8 mouse cellular contexts compared by ENCODE assay signal in genomic region chr14:16243603-16244209, GRCm38 (mm10). TPM values are rescaled to one million over a fixed set of nuclear protein-coding genes. Genes with fewer than 3 reads are reported as not detected.
DNase-seq lines count a peak whose midpoint lies in the region; ATAC-seq and TF ChIP-seq lines count a peak whose summit lies in the region.

No protein-coding gene starts in this region.

- peak overlapping the region; percentile 60 for H3K9ac ChIP-seq in embryonic facial prominence, embryonic 12.5 days
- peak overlapping the region; percentile 81 for H3K9ac ChIP-seq in liver, adult 2 months (ENCODE audit: low read depth, low read length)

- no peak for TF ChIP-seq POLR2A in liver, adult 2 months (IDR thresholded peaks at IDR 0.05; ENCODE audit: extremely low read depth, insufficient read depth, low read length)

- ATAC-seq in embryonic facial prominence, embryonic 12.5 days (ENCODE audit: insufficient number of reproducible peaks, insufficient read depth, low FRiP score, low TSS enrichment) = no peak
- peak; percentile 13 to 20; a peak in 2 of 4 replicates for ATAC-seq in hematopoietic stem cell, adult 5-6 weeks (replicated peaks in 1 of 2; ENCODE audit: insufficient read depth in 1 of 2, low FRiP score in 2 of 2, low TSS enrichment in 1 of 2, low read depth in 1 of 2, poor library complexity in 2 of 2, severe bottlenecking in 2 of 2)

- peak overlapping the region; percentile 62 for H3K4me2 ChIP-seq in embryonic facial prominence, embryonic 12.5 days (replicated peaks)

- H3K27ac ChIP-seq in embryonic facial prominence, embryonic 12.5 days = no peak overlapping the region
- H3K27ac ChIP-seq in liver, adult 2 months (replicated peaks; ENCODE audit: insufficient read depth, low read depth, low read length) = peak overlapping the region; percentile 87

- peak overlapping the region; percentile 57 for H3K4me3 ChIP-seq in embryonic facial prominence, embryonic 12.5 days
- peak overlapping the region; percentile 67 for H3K4me3 ChIP-seq in liver, adult 2 months (ENCODE audit: insufficient read depth, low read depth, low read length)

- no peaks in the 10 kb centered on the region for H3K36me3 ChIP-seq in embryonic facial prominence, embryonic 12.5 days
- H3K36me3 ChIP-seq in liver, adult 2 months (ENCODE audit: control insufficient read depth, insufficient read depth, low read length) = peaks cover 7% of the 10 kb centered on the region; the same call in 1 of the 2 replicates

- no peaks in the 10 kb centered on the region for H3K4me1 ChIP-seq in embryonic facial prominence, embryonic 12.5 days
- peaks cover 13% of the 10 kb centered on the region for H3K4me1 ChIP-seq in liver, adult 2 months (ENCODE audit: control insufficient read depth, insufficient read depth, low read length)

- DNase-seq in thymus, postnatal 0 days (ENCODE audit: low spot score) = peak; percentile 10
- no peak for DNase-seq in thymus, postnatal 36 days
- DNase-seq in liver, adult 2 months (ENCODE audit: extremely low read depth, low read depth, low spot score) = peak; percentile 98
- DNase-seq in natural killer cell, adult 2 months (ENCODE audit: low spot score in 2 of 2) = peak; percentile 25 to 61
- DNase-seq in frontal cortex, postnatal 25 days (ENCODE audit: low spot score in 2 of 2) = no peak
- DNase-seq in left cerebral cortex, adult 18-20 months (ENCODE audit: low spot score in 2 of 2) = no peak

- 17% methylated on average over 10 of the region's 10 CpGs for WGBS in embryonic facial prominence, embryonic 12.5 days
- WGBS in liver, adult 2 months = 2% methylated on average over 10 of the region's 10 CpGs

- no peaks in the 10 kb centered on the region for H3K27me3 ChIP-seq in embryonic facial prominence, embryonic 12.5 days
- H3K27me3 ChIP-seq in liver, adult 2 months (ENCODE audit: control insufficient read depth, insufficient read depth, low read length) = no peaks in the 10 kb centered on the region

- H3K79me2 ChIP-seq in liver, adult 2 months (ENCODE audit: control insufficient read depth, insufficient read depth, low read length) = no peaks in the 10 kb centered on the region

- no peaks in the 10 kb centered on the region for H3K9me3 ChIP-seq in embryonic facial prominence, embryonic 12.5 days

- TF ChIP-seq CTCF in liver, adult 2 months (IDR thresholded peaks at IDR 0.05; ENCODE audit: low read depth, low read length) = no peak

RNA-seq across cellular contexts. Expression of gene Ngly1, which starts 5.4 kb away (rescaled TPM):
- polyA plus RNA-seq in thymus, postnatal 0 days (2015; fragmentation: Nextera tagmentation; extraction: Ambion mirVana) = 63.6 and 67.6 TPM in 2 replicates
- polyA plus RNA-seq in embryonic facial prominence, embryonic 12.5 days (2016; fragmentation: Nextera tagmentation; extraction: Ambion mirVana) = 34.5 and 36.2 TPM in 2 replicates
- 46.9 and 54.9 TPM in 2 replicates for total RNA-seq in hematopoietic stem cell, adult 5-6 weeks (2017)
- 44.5 and 47.1 TPM in 2 replicates for total RNA-seq in liver, adult 2 months (2014; rRNA removed)
- 25.4 and 47.6 TPM in 2 replicates for polyA plus RNA-seq in liver, adult 2 months (2012; rRNA removed)
- 10 to 100 TPM; 26.3 to 27.4 TPM for total RNA-seq in left cerebral cortex, adult 18-20 months (2021)

RNA-seq across cellular contexts. Expression of gene Oxsm, which starts 5.9 kb away (rescaled TPM):
- polyA plus RNA-seq in thymus, postnatal 0 days (2015; fragmentation: Nextera tagmentation; extraction: Ambion mirVana) = 2.2 and 3.0 TPM in 2 replicates
- 1.5 and 1.6 TPM in 2 replicates for polyA plus RNA-seq in embryonic facial prominence, embryonic 12.5 days (2016; fragmentation: Nextera tagmentation; extraction: Ambion mirVana)
- 8.8 and 11.0 TPM in 2 replicates for total RNA-seq in hematopoietic stem cell, adult 5-6 weeks (2017)
- total RNA-seq in liver, adult 2 months (2014; rRNA removed) = 19.6 and 22.1 TPM in 2 replicates
- polyA plus RNA-seq in liver, adult 2 months (2012; rRNA removed) = 13.3 and 16.7 TPM in 2 replicates
- 10 to 100 TPM in 1 of 2 experiments, 1 to 10 TPM in 1; 9.4 to 12.8 TPM for total RNA-seq in left cerebral cortex, adult 18-20 months (2021)

Comparison
In these comparisons a context has a peak if more than half of its experiments do, and no peak if none do; other contexts are left out.
1. DNase-seq: peak in thymus, postnatal 0 days (single experiment), liver, adult 2 months (single experiment) and natural killer cell, adult 2 months (2 of 2); none in thymus, postnatal 36 days (0 of 2), frontal cortex, postnatal 25 days (0 of 2) and left cerebral cortex, adult 18-20 months (0 of 2).